17 mouse cellular contexts compared by ENCODE assay signal in genomic region chr7:80696903-80697302, GRCm38 (mm10). TPM values are rescaled to one million over a fixed set of nuclear protein-coding genes. Genes with fewer than 3 reads are reported as not detected.
DNase-seq lines count a peak whose midpoint lies in the region.
"Had no signal": no experiment of that assay in that cellular context is flagged by ENCODE, and none has a peak within 500 bp of the region (broad histone marks: within the 10 kb centered on the region; RNA-seq: fewer than 3 reads in every experiment).

No protein-coding gene starts in this region.

- DNase-seq in heart, embryonic 10.5 days (ENCODE audit: low spot score): peak; percentile 71
- DNase-seq in heart, postnatal 14 days: no peak
- peak; percentile 62 for DNase-seq in 416B (ENCODE audit: low read depth)
- peak; percentile 89 for DNase-seq in induced T-regulatory cell, adult 2 months (ENCODE audit: low read depth)
- DNase-seq in naive thymus-derived CD4-positive, alpha-beta T cell, adult 2 months (ENCODE audit: low read depth): peak; percentile 76
- DNase-seq in right cerebral cortex, adult 18-20 months: no peak
- no peak for DNase-seq in adrenal gland, adult (ENCODE audit: inconsistent age in 2 of 2, low spot score in 1 of 2)
- no peak for DNase-seq in cerebellum, postnatal 14 days
- DNase-seq: cerebellum, postnatal 25 days; gastrocnemius, postnatal 10 days; heart, postnatal 10 days had no signal

- WGBS in heart, embryonic 10.5 days: 31% methylated on average over 4 of the region's 4 CpGs

- H3K36me3 ChIP-seq in heart, embryonic 10.5 days: no peaks in the 10 kb centered on the region
- H3K36me3 ChIP-seq: embryonic facial prominence, embryonic 12.5 days; hindbrain, embryonic 15.5 days; limb, embryonic 12.5 days; lung, embryonic 15.5 days; neural tube, embryonic 15.5 days had no signal

- no peak overlapping the region for H3K27ac ChIP-seq in heart, embryonic 10.5 days
- H3K27ac ChIP-seq: embryonic facial prominence, embryonic 12.5 days; hindbrain, embryonic 15.5 days; left cerebral cortex, adult 2 months; limb, embryonic 12.5 days; lung, embryonic 15.5 days; neural tube, embryonic 15.5 days had no signal

- H3K4me1 ChIP-seq in heart, embryonic 10.5 days: peaks cover 6% of the 10 kb centered on the region; the same call in 1 of the 2 replicates
- H3K4me1 ChIP-seq: embryonic facial prominence, embryonic 12.5 days; hindbrain, embryonic 15.5 days; limb, embryonic 12.5 days; lung, embryonic 15.5 days; neural tube, embryonic 15.5 days had no signal

- no peaks in the 10 kb centered on the region for H3K27me3 ChIP-seq in heart, embryonic 10.5 days (ENCODE audit: insufficient read depth, poor library complexity, severe bottlenecking)
- H3K27me3 ChIP-seq: embryonic facial prominence, embryonic 12.5 days; hindbrain, embryonic 15.5 days; limb, embryonic 12.5 days; lung, embryonic 15.5 days; neural tube, embryonic 15.5 days had no signal

- no peaks in the 10 kb centered on the region for H3K9me3 ChIP-seq in heart, embryonic 10.5 days
- H3K9me3 ChIP-seq: embryonic facial prominence, embryonic 12.5 days; hindbrain, embryonic 15.5 days; limb, embryonic 12.5 days; lung, embryonic 15.5 days; neural tube, embryonic 15.5 days had no signal

- H3K4me3 ChIP-seq in heart, embryonic 10.5 days: no peak overlapping the region
- H3K4me3 ChIP-seq: embryonic facial prominence, embryonic 12.5 days; hindbrain, embryonic 15.5 days; left cerebral cortex, adult 2 months; limb, embryonic 12.5 days; lung, embryonic 15.5 days; neural tube, embryonic 15.5 days had no signal

- intact Hi-C loops in heart, postnatal 14 days (cut with DNase I): no loop called here

RNA-seq across cellular contexts. Expression of gene Crtc3, which starts 8.2 kb away (rescaled TPM):
- 14.6 and 18.6 TPM in 2 replicates for polyA plus RNA-seq in heart, embryonic 10.5 days (2016; fragmentation: Nextera tagmentation; extraction: Ambion mirVana)
- 10 to 100 TPM; 16.2 to 20.1 TPM for total RNA-seq in heart, postnatal 14 days (2021)

Comparison
In these comparisons a context has a peak if more than half of its experiments do, and no peak if none do; other contexts are left out.
1. DNase-seq: peak in heart, embryonic 10.5 days (single experiment), 416B (single experiment), induced T-regulatory cell, adult 2 months (single experiment) and naive thymus-derived CD4-positive, alpha-beta T cell, adult 2 months (single experiment); none in heart, postnatal 14 days (0 of 2), right cerebral cortex, adult 18-20 months (single experiment), adrenal gland, adult (0 of 2) and cerebellum, postnatal 14 days (0 of 2).